Mouse (Mus musculus): Measurements from ENCODE around the gene Slc10a4. TPM values are rescaled to one million over a fixed set of nuclear protein-coding genes. Genes with fewer than 3 reads are reported as not detected.
A peak's percentile ranks its signal among the peaks of the same experiment; 100 is the strongest.

The Slc10a4 gene
- polyA plus RNA-seq, 2 experiments from 2014 or later, result not detected

DNA sequence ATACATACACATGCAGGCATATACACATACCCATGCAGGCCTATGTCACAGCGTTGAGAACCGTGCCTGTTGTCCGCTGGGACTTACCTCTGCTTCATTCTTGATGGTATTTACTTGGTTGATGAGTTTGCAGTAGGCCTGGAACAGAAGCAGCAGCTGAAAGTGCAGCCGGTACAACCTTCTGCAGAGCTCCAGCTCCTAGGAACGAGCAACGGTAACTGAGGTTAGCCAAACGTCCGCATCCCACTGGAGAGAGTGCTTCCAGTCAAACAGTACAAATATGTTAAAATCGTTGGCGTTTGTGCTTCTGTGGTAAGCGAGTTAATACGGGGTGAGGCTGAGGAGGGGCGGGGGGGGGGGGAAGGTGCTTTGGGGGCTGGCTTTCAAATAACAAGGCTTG is 17.1 kb downstream of the Slc10a4 start:
- ATAC-seq, result no peak

DNA sequence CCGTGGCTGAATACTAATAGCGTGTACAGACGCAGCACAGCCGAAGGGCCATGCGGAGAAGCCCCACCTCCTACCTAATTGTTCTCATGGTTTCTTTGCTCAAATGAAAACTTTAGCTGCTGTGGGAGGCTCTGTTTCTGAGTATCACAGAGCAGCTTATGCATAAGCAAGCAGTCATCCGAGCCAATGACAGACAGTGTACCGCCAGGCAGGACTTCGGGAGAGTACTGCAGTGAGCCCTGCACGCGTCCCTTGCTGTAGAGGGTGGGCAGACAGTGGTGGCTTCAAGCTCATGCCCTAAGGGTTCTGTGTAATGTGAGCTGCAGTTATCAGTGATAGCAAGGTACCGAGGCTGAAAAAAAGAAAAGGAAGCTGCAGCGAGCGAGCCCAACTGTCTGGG is 22.0 kb downstream of the Slc10a4 start:
- ATAC-seq, result no peak

DNA sequence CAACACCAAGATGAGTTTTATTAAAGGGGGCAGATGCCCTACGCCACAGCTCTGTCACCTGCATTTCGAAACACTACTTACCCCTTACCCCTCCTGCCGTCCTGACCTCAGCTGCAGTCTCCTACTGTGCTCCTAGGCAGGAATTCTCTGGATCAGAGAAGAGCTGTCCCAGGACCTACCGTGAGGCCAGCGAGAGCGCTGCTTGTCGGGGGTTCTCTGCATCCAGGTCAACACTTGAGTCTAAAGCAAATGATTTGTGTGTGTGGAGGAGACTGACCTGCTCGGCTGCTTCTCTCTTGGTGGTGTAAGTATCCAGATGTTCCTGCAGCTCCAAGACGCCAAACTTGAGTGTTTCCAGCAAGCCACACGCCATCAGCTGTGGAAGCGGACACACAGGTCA is 25.8 kb downstream of the Slc10a4 start:
- no peak for ATAC-seq

DNA sequence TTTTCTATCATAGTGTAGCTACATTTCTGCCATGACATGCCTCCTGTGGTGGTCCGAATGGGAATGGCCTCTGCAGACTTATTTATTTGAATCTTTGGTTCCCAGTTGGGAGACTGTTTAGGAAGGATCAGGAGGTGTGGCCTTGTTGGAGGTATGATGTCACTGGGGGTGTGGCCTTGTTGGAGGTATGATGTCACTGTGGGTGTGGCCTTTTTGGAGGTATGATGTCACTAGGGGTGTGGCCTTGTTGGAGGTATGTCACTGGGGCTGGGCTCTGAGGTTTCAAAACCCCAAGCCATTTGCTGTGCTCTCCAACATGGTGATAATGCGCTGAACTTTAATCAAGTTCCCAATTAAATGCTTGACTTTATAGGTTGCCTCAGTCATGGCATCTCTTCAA is 37.4 kb downstream of the Slc10a4 start:
- peak; percentile 34 for ATAC-seq

DNA sequence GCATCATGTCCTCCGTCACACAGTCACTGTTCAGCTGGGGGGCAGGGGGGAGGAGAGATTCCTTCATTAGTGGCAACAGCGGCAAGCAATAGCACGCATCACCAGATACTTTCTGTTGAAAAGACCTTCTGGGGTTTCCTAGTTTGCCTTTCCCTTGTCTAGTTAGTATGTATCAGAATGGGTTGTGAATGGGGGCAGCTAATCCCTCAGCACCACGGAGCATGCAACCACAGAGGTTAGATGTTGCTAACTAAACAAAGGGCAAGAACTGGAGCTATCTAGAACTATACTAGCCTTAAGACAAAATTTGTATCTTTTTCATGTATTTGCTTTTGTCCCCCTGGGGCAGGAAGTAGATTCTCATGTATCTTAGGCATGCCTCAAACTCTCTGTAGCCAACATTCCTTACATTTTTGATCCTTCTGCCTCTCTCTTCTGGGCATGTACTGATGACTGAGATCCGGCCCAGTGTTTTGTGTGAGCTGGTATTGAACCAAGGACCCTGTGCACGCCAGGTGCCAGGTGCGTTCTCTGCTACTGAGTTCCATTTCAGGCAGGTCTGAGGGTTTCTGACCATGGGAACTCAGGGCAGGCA is 41.1 kb downstream of the Slc10a4 start:
- no peak for ATAC-seq

DNA sequence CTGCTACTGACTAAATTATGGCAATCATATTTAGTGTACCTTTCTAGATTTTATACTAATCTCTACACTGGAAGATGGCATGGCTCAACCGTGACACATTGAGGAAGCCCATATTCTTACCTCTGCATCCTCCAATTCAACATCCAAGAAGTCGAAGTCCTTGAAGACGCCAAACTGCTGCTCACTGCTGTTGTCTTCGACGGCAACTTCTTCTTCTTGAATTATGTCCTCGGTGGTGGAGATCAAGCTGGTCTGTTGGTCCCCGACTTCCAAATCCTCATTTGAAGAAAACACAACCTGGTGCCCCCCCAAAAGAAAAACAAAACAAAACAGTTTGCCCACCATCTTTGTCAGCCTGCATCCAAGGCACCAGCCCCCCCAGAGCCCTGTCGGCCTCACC is 47.2 kb downstream of the Slc10a4 start:
- ATAC-seq, result no peak

DNA sequence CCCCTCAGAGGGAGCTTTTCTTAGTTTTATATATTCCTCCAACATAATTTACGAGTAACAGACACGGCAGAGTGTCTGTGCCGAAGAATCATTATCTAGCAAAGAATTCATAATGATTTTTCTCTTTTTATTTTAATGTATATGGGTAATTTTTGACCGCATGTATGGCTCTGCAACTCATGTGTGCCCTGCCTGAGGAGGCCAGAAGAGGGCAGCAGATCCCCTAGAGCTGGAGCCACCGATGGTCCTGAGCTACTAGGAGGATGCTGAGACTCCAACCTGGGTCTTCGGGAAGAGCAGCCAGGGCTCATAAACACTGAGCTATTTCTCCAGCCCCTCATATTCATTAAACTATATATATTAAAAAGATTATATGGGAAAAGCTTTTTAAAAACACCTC is 49.8 kb downstream of the Slc10a4 start:
- no peak for ATAC-seq

DNA sequence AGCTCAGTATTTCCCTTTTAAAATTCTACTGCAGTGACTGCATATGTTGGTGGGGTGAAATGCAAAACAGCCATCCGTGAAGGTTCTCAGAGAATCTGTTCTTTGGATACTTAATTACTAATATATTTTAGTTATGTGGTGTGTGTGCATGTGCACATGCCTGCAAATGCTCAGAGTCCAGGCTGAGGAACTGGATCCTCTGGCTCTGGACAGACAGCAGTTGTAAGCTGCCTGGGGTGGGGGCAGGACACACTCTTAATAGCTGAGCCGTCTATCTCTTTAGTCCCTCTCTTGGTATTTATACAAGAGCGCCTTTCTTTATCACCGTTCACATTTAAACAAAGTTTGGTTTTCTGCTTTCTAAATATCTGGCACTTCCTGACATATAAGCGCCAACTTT is 50.3 kb downstream of the Slc10a4 start:
- no peak for ATAC-seq

DNA sequence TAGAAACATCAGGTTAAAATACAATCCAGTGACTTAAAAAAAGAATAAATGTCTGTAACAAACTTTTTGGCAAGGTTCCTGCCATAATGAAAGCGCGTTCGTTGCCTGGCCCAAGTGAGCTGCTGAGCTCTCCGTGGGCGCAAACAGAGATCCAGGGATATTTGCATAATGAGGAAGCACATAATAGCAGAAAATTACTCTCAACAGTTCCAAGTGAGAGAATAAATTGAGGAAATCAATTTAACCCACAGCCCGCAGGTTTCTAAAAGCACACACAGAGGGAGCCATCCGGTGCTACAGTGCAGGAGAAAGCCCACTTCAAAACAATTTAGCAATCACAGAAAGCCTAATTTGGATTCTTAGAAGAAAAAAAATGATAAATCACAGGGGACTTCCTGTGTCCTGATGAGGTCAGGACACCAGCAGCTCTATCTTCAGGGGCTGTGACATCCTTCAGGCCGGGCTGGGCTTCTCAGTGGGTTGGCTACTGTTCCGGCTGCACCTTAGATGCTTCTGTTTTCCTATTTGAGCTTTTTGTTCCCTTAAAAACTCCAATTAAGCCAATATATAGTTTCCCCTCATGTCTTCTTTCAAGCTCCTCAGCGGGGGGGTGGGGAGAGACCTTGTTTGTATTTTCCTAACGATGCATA is 54.9 kb downstream of the Slc10a4 start:
- ATAC-seq, result no peak

Other genes starting within 250 kb of the Slc10a4 start
- gene Tec, start 138.4 kb upstream of the Slc10a4 start, polyA plus RNA-seq (2017; shearing (Covaris generic)), result 10 to 100 TPM; 11.5 to 19.9 TPM
- 10 to 100 TPM in 1 of 2 experiments, 1 to 10 TPM in 1; 9.8 to 10.8 TPM for gene Slain2, start 92.6 kb upstream of the Slc10a4 start, polyA plus RNA-seq (2017; shearing (Covaris generic))
- not detected for gene Gm10135, start 32.2 kb upstream of the Slc10a4 start, polyA plus RNA-seq (2017; shearing (Covaris generic))
- gene Fryl, start 249.7 kb downstream of the Slc10a4 start, polyA plus RNA-seq (2017; shearing (Covaris generic)), result 100 to 1,000 TPM; 101 TPM

Measured in CD4-positive, CD25-positive, alpha-beta regulatory T cell, adult 4 months (primary cell).